In the genomic region with DNA sequence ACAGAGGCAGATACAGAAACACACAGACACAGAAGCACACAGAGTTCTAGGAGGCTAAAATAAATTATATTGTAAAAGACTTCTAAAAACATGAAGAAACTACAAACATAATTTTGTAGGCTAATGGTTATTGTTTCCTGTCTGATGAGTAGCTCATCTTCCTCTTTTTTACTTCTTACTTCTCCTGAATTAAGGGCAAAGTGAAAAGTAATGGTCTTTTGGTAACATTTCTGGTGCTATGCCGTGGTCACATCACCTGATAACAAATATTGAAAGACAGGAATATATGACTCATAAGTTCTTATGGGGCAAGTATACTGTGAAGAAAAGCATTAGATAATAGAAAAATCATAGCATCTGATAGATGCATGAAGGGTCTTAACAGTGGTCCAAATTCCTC, we compare ENCODE assay signal across 17 mouse cellular contexts. TPM values are rescaled to one million over a fixed set of nuclear protein-coding genes. Genes with fewer than 3 reads are reported as not detected.
"Had no signal": no experiment of that assay in that cellular context is flagged by ENCODE, and none has a peak within 500 bp of the region (broad histone marks: within the 10 kb centered on the region; RNA-seq: fewer than 3 reads in every experiment).

No protein-coding gene starts in this region.

- H3K27ac ChIP-seq: layer of hippocampus, adult 2 months; left cerebral cortex, adult 2 months; liver, embryonic 13.5 days; stomach, embryonic 15.5 days had no signal

- H3K36me3 ChIP-seq: liver, embryonic 13.5 days; stomach, embryonic 15.5 days had no signal

- H3K4me1 ChIP-seq: liver, embryonic 13.5 days; stomach, embryonic 15.5 days had no signal

- DNase-seq: kidney, adult 18-20 months; kidney, adult 9 months; kidney, postnatal 14 days; layer of hippocampus, postnatal 36 days; liver, embryonic 13.5 days; lung, adult 2 months; lung, postnatal 14 days; lung, postnatal 4 days; midbrain, embryonic 14.5 days; right cerebral cortex, adult 18-20 months; right cerebral cortex, postnatal 14 days; right cerebral cortex, postnatal 4 days; thymus, postnatal 36 days had no signal

- H3K27me3 ChIP-seq: liver, embryonic 13.5 days; stomach, embryonic 15.5 days had no signal

- H3K4me3 ChIP-seq: layer of hippocampus, adult 2 months; left cerebral cortex, adult 2 months; liver, embryonic 13.5 days; stomach, embryonic 15.5 days had no signal

RNA-seq across cellular contexts. Expression of a gene that starts 42.9 kb away (rescaled TPM):
- total RNA-seq: megakaryocyte-erythroid progenitor cell, adult 5-6 weeks had no signal
